ENCODE assay signal across 8 mouse cellular contexts in the genomic region with DNA sequence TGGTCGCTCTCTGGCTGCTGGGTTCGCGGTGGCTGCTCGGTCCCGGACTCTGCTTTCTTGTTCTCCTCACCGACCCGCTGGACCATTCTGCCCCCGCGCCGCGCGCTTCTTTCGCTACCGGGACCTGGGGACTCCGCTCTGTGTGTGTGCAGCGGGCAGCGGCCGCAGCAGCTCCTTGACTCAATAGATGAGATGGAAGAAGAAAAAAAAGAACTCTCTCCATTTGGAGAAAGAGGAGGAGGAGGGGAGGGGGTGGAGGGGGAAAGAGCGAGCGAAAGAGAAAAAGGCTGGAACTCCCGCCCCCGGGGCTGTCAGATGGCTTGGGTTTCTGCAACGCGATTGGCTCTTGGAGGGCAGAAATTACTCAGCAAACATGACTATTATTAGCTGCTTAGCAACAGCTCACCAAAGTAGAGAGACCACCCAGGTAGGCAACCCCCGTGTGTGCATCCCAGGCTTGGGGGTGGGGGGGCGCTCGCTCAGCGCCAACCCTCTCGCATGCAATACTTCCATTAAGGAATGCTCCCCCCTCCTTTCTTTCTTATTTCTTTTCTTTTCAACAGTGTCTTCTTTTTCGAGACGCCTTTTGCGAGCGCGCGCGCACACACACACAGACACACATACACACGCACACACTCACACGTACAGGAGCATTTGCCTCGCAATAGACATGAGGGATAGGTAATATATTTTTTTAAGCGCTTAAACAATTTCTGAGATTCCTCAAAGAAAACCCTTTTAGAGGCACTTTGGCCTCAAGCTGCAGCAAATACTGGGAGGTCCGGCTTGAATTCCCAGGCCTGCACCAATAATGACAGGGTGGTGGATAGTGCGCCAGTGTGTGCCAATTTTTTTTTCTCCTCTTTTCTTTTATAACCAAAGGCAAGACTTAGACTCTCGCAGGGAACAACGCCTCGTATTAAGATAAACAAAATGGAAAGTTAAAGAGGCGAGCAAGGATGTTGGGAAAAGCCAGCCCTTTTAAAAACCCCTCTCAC. TPM values are rescaled to one million over a fixed set of nuclear protein-coding genes. Genes with fewer than 3 reads are reported as not detected.
A peak's percentile ranks its signal among the peaks of the same experiment; 100 is the strongest.
DNase-seq lines count a peak whose midpoint lies in the region; ATAC-seq lines count a peak whose summit lies in the region.

No protein-coding gene starts in this region.

- ATAC-seq in activated CD4-positive, CD25-positive, alpha-beta regulatory T cell, adult 4 months, result peak; percentile 47
- ATAC-seq in megakaryocyte progenitor cell, adult 5-6 weeks (replicated peaks; ENCODE audit: poor library complexity), result peak; percentile 24
- no peak for ATAC-seq in monocyte, adult 5-6 weeks (replicated peaks; ENCODE audit: insufficient number of reproducible peaks, low FRiP score, low TSS enrichment, poor library complexity, severe bottlenecking)

- peak; percentile 63 to 85 for DNase-seq in cerebellum, postnatal 4 days (ENCODE audit: low spot score in 2 of 2)
- DNase-seq in gastrocnemius, adult 18-20 months (ENCODE audit: low spot score), result peak; percentile 82
- peak; percentile 89 for DNase-seq in hindlimb bud, embryonic 11.5 days (ENCODE audit: extremely low spot score, low read depth, low spot score)
- DNase-seq in left cerebral cortex, postnatal 10 days (ENCODE audit: extremely low spot score in 1 of 2, low spot score in 2 of 2), result peak; percentile 88 to 89
- DNase-seq in right cerebral cortex, postnatal 36 days (ENCODE audit: low spot score in 2 of 2), result peak; percentile 87 to 91

- intact Hi-C loops in left cerebral cortex, postnatal 10 days (cut with DNase I), result loop anchor here (5.0 kb wide), 1 partner anchor 361 kb away; no protein-coding TSS in a partner anchor

RNA-seq across cellular contexts. Expression of gene Ptch1, which starts 7.1 kb away (rescaled TPM):
- polyA plus RNA-seq in activated CD4-positive, CD25-positive, alpha-beta regulatory T cell, adult 4 months (2017; shearing (Covaris generic)), result 10 to 100 TPM; 10.2 to 10.3 TPM
- 1 to 10 TPM; 5.7 to 8.5 TPM for total RNA-seq in gastrocnemius, adult 18-20 months (2021)
- 10 to 100 TPM; 37.4 to 40.6 TPM for total RNA-seq in left cerebral cortex, postnatal 10 days (2021)
- total RNA-seq in megakaryocyte progenitor cell, adult 5-6 weeks (2015), result 8.6 and 11.6 TPM in 2 replicates
- total RNA-seq in megakaryocyte progenitor cell, adult 5-6 weeks (2017), result 6.5 TPM in 2 replicates
- 1.2 to 9.9 TPM (median 2.8 TPM) in 3 replicates for total RNA-seq in monocyte, adult 5-6 weeks (2017)
